Mouse (Mus musculus) thymus, adult 2 months (tissue): ENCODE measurements around the gene Klhl35.

ENCODE experiments used
- CTCF ChIP-seq: fragments of 200-500 bp; IDR thresholded peaks from 2 replicates; pipeline ENCODE4 v1.5.1; 2012; ENCODE audit warnings: mild to moderate bottlenecking, control low read depth, low read length, moderate library complexity, borderline replicate concordance; ENCODE audit not compliant: control insufficient read depth, poor library complexity, insufficient read depth; ENCODE audit errors: extremely low read depth
- POLR2A ChIP-seq: fragments of 200-500 bp; IDR thresholded peaks from 2 replicates; pipeline ENCODE4 v1.6.1; 2012; ENCODE audit warnings: mild to moderate bottlenecking, low read length, control low read depth, moderate library complexity; ENCODE audit not compliant: control insufficient read depth, poor library complexity, insufficient read depth; ENCODE audit errors: extremely low read depth

GRCm38 (mm10) chr7:99447323-99447722 lies 18.5 kb upstream of the Klhl35 start:
- TF ChIP-seq CTCF (no peak), POLR2A (no peak)
